Mouse (Mus musculus): Measurements from ENCODE around the gene P2rx4.

Gene P2rx4

DNA sequence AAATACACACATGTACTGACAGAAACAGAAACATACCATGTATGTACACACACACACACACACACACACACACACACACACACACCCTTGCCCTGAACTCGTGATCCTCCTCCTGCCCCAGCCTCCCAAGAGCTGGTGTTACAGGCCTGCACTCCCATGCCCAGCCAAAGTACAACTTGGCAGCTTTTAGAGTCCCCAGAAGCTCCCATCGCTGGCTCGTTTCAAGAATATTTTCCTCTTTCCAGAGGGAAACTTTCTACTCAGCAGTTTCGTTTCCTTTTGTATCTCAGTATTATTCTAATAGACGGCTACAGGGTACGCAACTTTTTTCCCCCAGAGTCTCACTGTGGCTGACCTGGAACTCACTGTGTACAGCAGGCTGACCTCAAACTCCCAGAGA lies 5.2 kb upstream of the P2rx4 start:
- DNase-seq (ENCODE audit: low read depth, low spot score) = no peak

DNA sequence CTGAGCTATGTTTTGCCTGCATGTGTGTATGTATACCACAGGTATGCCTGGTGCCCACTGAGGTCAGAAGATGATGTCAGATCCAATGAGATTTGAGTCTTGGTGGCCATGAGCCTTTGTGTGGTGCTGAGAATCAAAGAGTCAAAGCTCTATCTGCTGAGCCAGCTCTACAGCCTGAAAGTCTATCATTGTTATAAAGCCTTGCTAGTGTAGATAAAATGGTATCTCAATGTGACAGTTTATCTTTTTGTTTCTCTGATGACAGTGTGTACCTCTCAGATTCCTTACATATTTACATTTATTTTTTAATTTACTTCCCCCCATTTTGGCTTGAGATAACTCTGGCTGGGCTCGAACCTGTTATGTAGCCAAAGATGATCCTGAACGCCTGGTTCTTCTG lies 3.8 kb upstream of the P2rx4 start:
- DNase-seq (ENCODE audit: low read depth, low spot score) = no peak

- no peak for DNase-seq (ENCODE audit: low read depth, low spot score)
Observed at GRCm38 (mm10) chr5:122704571-122704970, 2.8 kb upstream of the P2rx4 start.

DNA sequence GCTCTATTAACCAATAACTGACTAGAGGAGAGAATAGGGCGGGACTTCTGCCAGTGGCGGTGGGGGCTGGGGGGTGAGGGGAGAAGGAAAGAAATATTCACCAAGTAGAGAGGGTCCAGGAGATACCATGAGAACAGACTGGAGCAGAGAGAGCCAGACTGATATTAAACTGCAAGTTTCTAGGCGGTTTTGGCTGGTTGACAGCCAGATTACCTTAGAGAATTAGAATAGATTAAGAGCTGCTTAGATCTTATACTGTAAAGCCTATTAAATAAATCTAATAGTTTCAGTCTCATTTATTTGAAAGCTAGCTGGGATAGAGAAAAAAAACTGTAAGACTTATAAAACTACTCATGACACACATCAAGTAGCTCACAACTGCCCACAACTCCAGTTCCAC lies 2.2 kb upstream of the P2rx4 start:
- no peak for DNase-seq (ENCODE audit: low read depth, low spot score)

GRCm38 (mm10) chr5:122706917-122707275 lies 448 bp upstream of the P2rx4 start:
- DNase-seq (ENCODE audit: low read depth, low spot score) = no peak

- DNase-seq (ENCODE audit: low read depth, low spot score) = no peak
Observed at GRCm38 (mm10) chr5:122708819-122709218, 1.5 kb downstream of the P2rx4 start.

DNA sequence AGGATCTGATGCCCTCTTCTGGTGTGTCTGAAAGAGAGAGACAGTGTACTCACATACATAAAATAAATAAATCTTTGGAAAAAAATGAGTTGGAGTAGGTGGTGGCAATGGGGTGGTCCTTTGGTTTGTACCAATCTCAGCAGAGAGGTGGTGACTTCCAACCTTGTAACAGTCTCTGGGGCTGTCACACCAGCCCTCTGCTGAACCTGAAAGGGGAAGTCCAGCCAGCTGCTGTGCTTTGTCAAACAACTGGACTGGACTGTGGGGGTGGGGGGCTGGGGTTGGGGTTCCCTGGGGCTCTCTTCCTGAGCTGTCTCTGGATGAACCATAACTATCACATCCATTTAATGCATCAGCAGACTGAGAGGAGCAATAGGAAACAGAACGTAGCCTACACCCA lies 8.4 kb downstream of the P2rx4 start:
- DNase-seq (ENCODE audit: low read depth, low spot score) = no peak

DNA sequence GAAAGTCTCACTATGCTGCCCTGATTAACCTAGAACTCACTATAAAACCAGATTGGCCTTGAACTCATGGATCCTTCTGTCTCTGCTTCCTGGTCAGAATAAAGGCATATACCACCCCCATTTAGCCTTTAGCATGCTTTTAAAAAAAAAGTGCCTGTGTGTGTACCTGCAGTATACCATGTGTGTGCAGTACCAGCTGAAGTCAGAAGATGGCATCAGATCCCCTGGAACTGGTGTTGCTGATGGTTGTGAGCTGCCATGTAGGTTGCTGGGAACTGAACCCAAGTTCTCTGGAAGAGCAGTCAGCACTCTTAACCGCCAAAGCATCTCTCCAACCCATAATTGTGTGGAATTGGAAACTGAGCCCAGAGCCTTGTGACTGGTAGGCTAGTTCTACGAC lies 9.4 kb downstream of the P2rx4 start:
- DNase-seq (ENCODE audit: low read depth, low spot score) = peak; percentile 36

GRCm38 (mm10) chr5:122718400-122718799 lies 11.1 kb downstream of the P2rx4 start:
- DNase-seq (ENCODE audit: low read depth, low spot score) = peak; percentile 47

- peak; percentile 66 for DNase-seq (ENCODE audit: low read depth, low spot score)
Observed at GRCm38 (mm10) chr5:122719168-122719567, 11.8 kb downstream of the P2rx4 start.

- no peak for DNase-seq (ENCODE audit: low read depth, low spot score)
Observed at GRCm38 (mm10) chr5:122725453-122725852, 18.1 kb downstream of the P2rx4 start.

DNA sequence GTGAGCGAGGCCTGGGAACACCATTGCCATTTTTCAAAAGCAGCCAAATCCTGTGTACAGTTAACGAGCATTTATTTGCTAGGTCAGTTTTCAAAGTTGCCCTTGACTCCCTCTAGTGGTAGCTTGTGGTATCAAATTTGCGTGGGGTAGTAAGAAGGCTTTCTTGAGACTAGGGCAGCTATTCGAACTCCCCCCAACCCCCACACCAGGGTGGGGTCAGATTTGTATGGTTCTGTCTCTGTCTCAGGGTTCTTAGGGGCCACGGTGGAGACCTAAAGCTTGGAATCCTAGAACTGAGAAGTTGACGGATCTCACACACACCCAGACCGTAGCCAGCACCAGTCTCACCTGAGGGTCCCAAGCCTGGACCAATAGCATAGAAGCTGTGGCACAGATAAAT lies 18.7 kb downstream of the P2rx4 start:
- DNase-seq (ENCODE audit: low read depth, low spot score) = peak; percentile 86

GRCm38 (mm10) chr5:122726595-122726994 lies 19.3 kb downstream of the P2rx4 start:
- no peak for DNase-seq (ENCODE audit: low read depth, low spot score)

- no peak for DNase-seq (ENCODE audit: low read depth, low spot score)
Observed at GRCm38 (mm10) chr5:122727096-122727495, 19.8 kb downstream of the P2rx4 start.

DNA sequence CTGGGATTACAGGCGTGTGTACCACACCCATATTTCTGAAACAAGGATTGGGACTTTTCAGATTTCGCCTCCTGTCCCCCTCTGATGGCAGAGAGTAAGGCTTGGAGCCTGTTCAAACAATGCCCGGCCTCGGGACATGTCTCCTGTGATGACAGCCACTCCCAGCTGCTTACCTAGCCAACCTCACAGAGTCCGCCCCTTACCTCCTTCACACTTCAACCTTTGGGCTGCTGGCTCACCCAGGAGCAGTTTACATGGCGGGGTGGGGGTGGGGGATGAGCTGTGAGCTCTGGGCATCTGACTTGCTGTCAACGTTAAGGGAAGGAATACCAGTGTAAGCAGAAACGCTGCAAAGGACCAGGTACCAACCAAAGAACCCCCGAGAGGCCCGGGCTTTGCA lies 23.4 kb downstream of the P2rx4 start:
- DNase-seq (ENCODE audit: low read depth, low spot score) = no peak

GRCm38 (mm10) chr5:122731321-122731720 lies 24.0 kb downstream of the P2rx4 start:
- DNase-seq (ENCODE audit: low read depth, low spot score) = peak; percentile 87

- peak; percentile 64 for DNase-seq (ENCODE audit: low read depth, low spot score)
Observed at GRCm38 (mm10) chr5:122731991-122732673, 24.8 kb downstream of the P2rx4 start.

- peak; percentile 62 for DNase-seq (ENCODE audit: low read depth, low spot score)
Observed at GRCm38 (mm10) chr5:122733881-122734280, 26.5 kb downstream of the P2rx4 start.

DNA sequence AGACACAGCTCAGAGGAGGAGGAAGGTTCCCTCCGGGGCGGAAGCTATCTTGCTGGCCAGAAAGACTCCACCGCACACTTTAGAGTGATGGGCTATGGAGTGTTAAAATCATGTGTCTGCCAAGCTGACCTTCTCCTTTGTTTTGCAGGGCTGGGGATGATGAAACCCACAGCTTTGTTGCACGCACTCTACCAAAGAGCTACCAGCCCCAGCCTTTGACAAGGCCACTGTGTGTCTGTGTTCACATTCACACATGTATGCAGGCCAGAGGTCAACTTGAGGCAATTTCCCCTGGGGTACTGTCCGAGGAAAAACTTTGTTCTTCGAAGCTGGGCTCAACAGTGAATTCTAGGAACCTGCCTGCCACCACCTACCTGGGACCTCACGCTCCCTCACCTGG lies 28.5 kb downstream of the P2rx4 start:
- DNase-seq (ENCODE audit: low read depth, low spot score) = no peak

- no peak for DNase-seq (ENCODE audit: low read depth, low spot score)
Observed at GRCm38 (mm10) chr5:122736761-122737160, 29.4 kb downstream of the P2rx4 start.

DNA sequence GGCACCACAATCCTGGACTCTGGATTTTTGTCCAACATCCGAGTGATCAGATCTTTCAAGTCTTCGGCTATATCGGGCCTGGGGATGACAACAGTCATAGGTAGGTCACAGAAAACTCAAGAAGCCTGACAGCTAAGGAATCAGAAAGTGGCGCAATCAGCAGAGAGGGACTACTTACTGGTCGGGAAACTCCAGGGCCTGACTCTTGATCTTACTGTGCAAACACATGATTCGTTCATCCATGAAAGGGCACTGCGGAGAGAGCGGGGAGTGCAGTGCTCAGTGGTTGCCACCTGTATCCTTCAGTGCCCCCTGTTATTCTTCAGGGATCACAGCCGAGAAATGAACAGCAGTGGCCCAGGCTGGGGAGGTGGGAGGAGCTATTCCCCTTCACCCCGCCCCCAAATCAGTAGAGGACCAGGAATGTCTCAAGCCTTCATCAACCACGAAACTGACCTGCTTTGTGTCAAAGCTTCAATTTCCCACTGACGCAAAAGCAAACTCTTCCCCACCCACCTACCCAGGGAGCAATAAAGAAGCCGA lies 36.6 kb downstream of the P2rx4 start:
- DNase-seq (ENCODE audit: low read depth, low spot score) = no peak

- no peak for DNase-seq (ENCODE audit: low read depth, low spot score)
Observed at GRCm38 (mm10) chr5:122747950-122748349, 40.6 kb downstream of the P2rx4 start.

DNA sequence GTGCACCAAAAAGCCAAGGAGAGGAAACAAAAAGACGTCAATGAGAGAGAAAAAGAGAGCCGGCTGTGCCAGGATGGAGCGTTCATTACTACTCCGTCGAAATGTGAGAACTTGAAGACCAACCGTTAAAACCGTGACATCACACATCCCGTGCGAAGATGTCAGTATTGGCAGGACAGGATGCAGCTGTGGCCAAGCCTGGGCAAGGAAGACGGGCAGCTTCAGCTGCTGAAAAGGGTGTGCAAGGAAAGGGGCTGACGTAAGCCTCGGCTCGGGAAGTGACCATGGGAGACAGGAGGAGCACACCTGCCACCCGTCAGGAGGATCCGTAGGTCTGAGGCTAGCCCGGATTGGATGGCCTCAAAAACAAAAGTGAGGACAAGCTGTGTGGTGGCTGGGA lies 47.1 kb downstream of the P2rx4 start:
- no peak for DNase-seq (ENCODE audit: low read depth, low spot score)

- DNase-seq (ENCODE audit: low read depth, low spot score) = no peak
Observed at GRCm38 (mm10) chr5:122755620-122756019, 48.3 kb downstream of the P2rx4 start.
